Mouse (Mus musculus) CD4-positive, CD25-positive, alpha-beta regulatory T cell, adult 4 months (primary cell): Measurements from ENCODE around the gene Hddc3. TPM values are rescaled to one million over a fixed set of nuclear protein-coding genes. Genes with fewer than 3 reads are reported as not detected.
A peak's percentile ranks its signal among the peaks of the same experiment; 100 is the strongest.
"Not testable (repeated sequence)": the region's sequence is repeated elsewhere in the genome, so short reads cannot be mapped to it uniquely, and the experiment has no call there.

Source experiments
- ATAC-seq: one replicate; pipeline ENCODE4 v1.8.0; 2017
- polyA plus RNA-seq, 2 experiments: library from polyadenylated mRNA; unstranded; fragments of 100-300 nt; shearing (Covaris generic); gene quantifications; one replicate each; pipeline ENCODE4 v1.2.1; 2017

The Hddc3 gene
- polyA plus RNA-seq, 2 experiments from 2014 or later, result 6.9 to 7.2 TPM

DNA sequence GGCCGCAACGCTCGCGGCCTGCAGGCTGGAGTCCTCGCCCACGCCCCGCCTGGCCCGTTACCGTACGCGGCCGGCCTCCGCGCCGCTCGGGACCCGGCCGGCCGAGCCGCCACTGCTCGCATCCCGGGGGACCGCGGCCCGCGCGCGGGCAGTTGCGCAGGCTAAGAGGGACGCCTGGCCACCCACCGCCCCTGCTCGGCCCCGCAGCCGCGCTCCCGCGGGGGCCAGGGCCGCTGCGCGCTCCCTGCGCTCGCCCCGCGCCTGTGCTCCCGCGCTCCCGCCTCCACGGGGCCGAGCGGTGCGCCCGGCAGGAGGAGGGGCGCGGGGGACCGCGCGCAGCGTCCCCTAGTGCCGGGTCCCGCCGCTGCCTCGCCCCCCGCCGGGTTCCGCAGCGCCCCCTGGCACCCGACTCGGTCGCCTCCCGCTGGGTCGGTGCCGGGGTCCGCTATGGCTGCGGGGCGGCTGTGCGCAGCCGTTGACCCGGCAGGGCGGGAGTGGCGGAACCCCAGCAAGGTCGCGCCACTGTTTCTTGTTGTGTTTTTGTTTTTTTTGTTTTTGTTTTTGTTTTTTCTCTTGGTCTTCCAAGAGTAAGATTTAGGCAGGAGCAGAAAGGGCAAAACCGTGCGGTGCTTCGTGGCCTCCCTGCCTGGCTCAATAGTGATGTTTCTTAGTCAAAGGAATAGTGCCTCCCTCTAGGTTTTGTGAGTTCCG lies 28.3 kb downstream of the Hddc3 start, which contains the start of gene Man2a2:
TSS of gene Man2a2 (minus strand) at position 335 of the 711 bp plus-strand sequence.
- peak; percentile 34 for ATAC-seq

DNA sequence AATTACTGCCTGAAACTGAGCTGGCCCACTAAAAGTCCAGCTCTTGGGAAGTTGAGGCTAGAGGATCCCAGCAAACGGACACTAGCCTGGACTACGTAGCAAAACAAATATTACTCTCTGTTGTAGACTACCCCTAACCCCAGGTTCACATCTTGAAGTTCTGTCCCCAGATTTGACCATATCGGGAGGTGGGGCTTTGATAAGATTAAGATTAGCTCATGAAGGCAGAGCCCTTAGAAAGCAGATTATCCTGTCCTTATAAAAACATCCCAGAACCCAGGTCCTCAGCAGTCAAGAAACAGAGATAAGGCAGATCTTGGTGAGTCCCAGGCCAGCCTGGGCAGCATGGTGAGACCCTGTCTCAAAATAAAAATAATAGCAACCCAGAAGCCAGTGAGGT lies 29.3 kb downstream of the Hddc3 start:
- no peak for ATAC-seq

DNA sequence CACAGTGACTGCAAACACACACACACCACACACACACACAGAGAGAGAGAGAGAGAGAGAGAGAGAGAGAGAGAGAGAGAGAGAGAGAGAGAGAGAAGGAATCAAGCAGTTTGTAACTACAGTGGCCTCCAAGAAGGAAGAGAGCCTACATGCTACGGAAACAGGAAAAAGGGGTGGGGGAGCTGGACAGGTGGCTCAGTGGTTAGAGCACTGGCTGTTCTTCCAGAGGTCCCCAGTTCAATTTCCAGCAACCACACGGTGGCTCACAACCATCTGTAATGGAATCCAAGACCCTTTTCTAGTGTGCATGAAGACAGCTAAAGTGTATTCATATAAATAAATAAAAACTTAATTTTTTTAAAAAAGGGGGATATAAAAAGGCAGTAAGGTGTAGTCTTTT lies 29.8 kb downstream of the Hddc3 start:
- no peak for ATAC-seq

DNA sequence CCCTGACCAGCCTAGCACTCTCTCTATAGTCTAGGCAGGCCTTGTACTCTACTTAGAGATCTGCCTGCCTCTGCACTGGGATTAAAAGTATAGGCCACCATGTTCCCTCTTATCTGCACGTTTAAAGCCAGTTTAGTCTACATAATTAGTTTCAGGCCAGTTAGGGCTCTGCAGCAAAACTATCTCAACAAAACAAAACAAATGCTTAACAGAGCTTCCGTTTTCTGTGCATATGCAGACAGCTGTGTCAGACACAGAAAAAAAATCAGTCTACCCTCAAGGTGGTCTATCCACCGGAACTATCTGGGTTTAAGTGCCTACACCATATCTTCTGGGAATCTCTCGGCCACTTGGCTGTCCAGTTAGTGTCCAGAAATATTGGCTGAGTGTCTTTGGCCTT lies 30.4 kb downstream of the Hddc3 start:
- no peak for ATAC-seq

DNA sequence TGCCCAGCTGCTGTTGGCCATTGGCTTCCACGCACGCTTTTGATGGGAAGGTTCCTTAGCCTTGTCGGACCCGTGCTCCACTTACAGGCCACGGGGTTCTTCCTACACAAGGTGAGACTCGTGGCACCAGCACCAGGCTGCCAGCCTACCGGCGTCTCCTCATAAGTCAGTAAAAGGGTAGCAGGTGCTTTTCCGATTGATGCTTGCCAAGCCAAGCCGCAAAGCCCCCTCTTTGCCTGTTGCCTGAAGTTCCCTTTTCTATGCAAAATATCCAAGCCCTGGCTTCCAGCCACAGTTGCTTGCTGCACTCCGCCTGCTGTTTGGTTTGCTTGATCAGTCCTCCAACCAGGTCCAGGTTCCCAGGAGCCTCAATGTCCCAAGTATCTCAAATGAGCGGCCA lies 30.9 kb downstream of the Hddc3 start:
- ATAC-seq, result no peak

DNA sequence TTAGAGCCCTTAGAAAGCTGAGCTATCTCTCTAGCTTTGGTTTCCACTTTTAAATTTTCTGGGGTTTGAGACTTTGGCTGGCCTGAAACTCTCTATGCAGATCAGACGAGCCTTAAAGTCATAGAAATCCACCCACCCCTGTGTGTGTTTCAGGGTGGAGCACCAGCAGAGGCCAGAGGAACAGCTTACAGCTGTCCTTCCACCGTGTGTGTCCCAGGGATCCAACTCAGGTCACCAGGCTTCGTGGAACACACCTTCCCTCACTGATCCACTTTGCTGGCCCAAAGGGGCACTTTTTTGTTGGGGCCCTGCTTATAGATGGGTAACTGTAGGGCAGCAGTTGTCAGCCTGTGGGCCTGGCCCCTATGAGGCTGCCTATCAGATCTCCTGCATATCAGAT lies 31.4 kb downstream of the Hddc3 start:
- ATAC-seq, result no peak

DNA sequence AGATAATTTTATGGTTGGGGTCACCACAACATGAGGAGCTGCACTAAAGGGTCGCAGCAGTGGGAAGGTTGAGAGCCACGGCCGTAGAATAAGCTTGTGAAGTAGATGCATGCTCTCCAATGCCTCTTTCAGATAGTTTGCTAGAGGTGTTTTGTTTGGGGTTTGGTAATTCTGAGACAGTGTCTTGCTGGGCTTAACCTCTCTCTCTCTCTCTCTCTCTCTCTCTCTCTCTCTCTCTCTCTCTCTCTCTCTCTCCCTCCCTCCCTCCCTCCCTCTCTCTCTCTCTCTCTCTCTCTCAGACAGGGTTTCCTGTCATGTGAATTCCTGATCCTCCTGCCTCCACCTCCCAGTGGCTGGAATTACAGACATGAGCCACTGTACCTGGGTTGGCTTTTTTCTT lies 31.8 kb downstream of the Hddc3 start:
- no peak for ATAC-seq

DNA sequence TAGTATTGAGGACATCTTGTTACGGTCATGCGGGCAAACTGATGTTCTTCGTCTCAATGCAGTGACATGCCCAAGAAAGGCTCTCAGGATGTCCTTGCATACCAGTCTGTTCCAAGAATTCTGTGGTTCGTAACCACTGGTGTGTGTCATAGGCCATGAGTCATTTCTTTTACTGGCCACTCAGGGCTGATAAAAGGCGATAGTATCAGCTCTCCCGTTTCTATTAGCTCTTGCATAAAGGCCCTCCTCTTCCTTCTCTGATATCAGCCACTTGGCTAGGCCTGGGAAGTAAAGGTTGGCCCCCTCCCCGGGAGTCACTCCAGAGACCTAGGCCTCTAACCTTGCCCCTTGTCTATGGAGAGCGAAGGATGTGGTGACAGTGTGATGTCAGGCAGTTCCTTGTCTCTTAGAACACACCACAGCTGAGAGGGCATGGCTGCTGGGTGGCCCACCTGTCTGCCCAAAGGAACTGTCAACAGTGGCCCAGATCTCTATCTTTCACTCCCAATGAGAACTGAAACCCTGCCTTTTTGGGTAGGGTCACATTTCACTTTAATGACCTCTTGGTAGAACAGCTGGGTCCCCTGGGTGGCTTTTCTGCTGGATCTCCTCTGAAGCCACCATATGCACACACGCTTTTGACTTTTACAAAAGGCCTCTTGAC lies 32.6 kb downstream of the Hddc3 start:
- no peak for ATAC-seq

DNA sequence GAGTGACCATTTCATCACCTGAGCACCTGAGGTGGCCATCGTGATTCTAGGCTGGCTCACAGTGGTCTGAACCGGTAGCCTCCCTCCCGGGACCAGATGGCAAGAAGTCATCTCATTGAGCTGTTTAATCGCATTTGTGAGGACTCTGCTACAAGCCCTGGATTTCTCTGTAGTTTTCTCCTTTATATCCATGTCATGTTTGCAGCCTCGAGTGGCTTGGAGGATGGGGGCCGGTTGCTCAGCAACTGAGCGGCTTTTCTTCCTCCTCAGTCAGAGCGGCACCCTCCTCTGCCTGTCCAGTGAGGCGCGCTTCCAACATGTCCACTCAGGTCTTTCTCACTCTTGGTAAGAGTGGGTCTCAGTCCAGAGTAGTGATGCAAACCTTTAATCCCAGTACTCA lies 33.3 kb downstream of the Hddc3 start:
- no peak for ATAC-seq

DNA sequence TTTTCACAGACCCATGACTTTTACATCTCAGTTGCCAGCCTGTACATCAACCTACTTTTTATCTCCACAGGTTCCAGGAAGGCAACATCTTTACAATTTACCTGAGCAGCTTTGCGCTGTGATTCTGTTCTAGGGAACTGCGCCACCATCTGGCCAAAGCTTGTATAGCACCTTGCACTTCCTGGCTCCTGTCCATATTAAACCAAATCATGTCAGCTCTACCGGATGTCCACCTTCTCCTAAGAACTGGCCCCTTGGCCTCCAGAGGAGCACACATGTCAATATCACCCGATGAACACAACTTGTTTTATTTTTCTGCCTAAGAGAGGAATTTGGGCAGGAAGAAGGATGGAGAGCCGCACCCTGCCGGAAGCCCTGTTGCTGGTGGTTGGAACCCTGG lies 34.6 kb downstream of the Hddc3 start:
- ATAC-seq, result peak; percentile 79

DNA sequence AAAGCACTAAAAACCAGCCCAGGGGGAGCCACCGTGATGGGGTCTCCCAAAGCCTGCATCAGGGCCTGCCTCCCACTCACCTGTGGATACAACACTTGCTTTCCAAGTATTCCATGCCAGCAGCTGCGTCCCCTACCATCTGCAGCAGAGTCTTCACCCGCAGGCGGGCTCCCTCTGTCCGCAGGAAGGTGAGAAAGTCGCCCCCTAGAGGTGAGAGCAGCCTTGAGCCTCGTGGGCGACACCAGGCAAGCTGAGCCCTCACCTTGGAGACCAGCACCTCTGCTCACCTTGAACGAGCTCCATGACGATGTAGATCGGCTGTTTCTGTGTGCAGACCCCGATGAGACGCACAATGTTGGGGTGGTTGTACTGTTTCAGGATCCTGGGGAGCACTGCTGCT lies 36.6 kb downstream of the Hddc3 start:
- ATAC-seq, result no peak

DNA sequence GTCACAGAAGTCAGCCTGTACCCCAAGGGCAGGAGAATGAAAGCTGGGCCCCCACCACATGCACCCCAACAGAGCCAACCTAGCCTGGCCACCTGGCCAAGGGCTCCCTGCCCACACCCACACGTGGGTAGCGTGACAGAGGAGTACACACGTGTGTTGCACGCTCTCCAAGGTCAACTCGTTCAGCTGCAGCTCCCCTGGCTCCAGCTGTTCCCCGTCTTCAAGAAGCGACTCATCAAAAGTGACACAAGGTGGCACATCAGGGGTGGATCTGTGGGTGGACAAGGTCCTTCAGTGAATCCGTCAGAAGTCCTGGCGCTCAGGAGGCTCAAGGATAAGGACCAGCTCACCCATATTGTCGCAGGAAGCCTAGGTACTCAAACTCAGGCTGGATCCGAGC lies 40.0 kb downstream of the Hddc3 start:
- no peak for ATAC-seq

DNA sequence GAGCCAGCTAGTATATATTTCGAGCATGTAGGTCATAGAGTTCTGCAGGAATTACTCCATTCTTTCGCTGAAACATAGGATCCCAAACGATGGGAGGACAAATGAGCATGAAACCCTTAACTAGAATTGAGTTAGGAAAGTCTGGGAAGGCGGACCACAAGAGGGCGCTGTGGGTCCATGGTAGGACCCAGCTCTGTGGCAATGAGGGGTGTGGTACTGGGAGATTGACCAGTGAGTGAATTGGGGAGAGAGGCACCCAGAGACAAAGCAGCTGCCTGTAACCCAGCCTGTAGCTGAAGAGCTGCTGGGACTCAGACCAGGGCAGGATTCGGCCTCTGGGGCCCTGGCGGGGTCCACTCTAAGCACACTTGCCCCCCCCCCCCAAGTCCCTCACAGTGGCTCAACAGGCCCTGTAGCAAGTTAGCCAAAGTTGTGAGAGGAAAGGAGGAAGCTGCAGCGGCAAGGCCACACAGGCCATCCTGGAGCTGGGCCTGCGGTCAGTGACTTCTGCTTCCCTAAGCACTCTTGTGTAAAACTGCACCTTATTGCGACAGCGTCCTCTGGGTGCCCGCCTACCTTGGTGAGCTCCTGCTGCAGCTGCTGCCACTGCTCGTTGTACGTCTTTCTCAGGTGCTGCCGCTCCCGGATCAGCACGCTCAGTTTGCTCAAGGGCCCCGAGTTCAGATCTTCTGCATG lies 43.5 kb downstream of the Hddc3 start:
- peak; percentile 76 for ATAC-seq

DNA sequence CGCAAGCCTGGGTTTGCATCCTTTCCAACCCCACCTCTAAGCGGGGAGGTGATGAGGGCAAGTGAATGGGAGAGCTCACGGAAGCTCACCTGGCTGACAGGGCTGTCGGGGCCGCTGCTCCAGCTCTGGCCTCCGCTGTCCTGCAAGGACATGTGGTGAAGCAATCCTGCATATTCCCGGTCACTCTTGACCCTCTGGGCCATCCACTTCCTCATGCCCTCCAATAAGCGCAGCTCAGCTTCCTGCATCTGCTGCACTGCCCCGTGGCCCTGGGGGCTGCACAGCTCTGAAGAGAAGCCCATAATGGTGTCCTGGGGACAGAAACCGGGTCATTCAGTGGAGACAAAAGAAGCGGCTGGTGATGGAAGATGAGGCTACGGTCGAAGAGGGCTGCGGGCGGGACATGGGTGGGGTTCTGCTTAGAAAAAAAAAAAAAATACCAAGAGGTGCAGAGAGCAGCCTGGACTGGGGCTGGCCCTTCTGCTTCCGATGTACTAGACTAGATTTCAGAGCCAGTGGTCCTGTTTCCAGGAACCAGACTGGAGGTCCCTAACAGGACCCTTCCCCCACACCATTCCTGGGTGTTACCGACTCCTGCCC lies 44.2 kb downstream of the Hddc3 start:
- no peak for ATAC-seq

DNA sequence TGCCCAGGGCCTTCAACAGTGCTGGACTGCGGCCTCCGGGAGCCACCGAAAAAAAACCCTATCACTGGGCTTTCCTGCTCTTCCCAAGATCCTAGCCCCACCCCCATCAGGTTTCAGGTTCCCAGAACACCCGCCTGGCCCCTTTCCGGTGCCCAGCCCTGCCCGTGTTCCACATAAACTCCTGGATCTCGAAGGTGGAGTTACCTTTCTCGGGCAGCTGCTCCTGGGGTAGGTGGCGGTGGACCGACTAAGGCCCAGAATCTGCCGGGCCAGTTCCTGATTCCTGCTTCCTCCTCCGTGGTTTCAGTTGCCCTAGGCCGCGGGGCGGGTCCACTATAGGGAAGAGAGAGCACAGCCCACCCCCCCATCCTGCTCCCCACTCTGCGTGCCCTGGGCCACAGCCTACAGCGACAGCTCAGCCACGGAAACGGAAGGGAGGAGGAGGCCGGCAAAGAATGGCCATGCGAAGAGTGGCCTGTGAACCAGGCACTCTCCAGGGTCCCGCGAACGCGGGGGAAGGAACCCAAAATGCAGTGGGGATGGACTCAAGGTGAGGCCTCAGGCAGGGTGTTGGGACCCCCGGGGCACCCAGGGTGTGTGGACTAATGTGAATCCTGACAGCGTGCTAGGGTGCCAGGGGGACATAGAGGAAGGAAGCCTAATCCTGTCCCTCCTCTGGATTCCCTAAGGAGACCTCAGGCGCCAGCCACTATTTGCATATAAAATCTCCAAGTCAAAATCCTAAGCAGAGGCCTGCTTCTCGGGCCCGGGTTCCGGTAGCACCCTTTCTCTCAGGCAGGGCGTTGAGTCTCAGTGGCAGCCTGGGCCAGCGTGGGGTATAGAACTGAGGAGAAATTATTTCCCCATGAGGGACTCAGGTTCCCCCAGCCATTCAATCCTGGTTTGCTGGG lies 45.0 kb downstream of the Hddc3 start, which contains the start of gene Fes:
TSS of gene Fes (minus strand) at position 314 of the 911 bp plus-strand sequence.
- no peak for ATAC-seq

DNA sequence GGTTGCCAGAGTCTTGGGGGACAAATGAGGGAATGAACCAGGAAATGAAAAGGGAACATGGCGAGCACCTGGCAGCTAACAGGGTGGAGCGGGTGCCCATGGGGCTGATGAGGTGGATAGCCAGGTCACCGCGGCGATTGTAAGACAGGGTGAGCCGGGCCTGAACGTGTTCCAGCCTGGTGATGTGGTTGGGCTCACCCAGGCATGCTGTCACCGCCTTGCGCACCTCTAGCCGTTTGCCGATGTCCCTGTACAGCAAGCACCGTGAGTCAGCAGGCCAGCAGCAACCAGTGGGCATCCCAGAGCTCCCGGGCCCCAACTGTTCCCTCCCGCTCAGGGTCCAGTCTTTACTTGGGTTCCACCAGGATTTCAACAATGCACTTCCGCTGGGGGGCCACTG lies 49.2 kb downstream of the Hddc3 start:
- no peak for ATAC-seq

DNA sequence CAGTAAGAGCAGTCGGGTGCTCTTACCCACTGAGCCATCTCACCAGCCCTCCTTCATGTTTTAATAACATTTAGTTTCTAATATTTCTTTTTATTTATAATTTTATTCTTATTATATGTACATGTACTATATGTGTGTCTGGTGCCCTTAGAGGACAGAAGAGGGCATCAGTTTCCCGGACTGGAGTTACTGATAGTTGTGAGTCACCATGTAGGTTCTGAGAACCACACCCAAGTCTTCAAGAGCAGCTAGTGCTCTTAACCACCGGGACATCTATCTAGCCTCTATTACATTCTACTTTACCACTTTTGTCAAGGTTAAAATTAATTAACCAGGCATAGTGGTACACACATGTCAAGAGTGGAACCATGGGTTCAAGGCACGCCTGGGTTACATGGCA lies 51.7 kb downstream of the Hddc3 start:
- no peak for ATAC-seq

DNA sequence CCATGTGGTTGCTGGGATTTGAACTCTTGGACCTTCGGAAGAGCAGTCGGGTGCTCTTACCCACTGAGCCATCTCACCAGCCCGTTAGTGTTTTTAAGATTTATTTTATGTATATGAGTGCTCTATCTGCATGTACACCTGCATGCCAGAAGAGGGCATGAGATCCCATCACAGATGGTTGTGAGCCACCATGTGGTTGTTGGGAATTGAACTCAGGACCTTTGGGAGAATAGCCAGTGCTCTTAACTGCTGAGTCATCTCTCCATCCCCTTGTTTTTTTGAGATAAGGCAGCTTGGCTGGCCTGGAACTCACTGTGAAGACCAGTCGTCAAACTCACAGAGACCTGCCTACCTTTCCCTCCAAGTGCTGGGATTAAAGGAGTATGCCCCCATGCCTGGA lies 53.5 kb downstream of the Hddc3 start:
- ATAC-seq, result not testable (repeated sequence)

DNA sequence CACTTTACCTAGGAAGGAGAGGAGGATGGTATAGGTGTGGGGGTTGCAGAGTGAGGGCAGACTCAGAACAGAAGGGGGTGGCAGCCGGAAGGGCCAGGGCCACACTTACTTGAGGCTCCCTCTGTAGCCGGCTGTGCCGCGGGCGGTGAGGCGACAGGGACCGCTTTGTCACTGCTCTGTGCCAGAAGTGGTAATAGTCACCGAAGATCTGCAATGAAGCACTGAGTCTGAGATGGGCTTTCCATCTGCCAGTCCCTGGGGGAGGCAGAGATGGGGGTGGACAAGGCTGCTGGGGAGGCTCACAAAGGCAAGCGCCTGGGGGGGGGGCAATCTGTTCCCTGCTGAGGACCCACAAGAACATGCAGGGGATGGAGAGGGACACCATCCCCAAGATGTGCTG lies 55.1 kb downstream of the Hddc3 start:
- no peak for ATAC-seq

DNA sequence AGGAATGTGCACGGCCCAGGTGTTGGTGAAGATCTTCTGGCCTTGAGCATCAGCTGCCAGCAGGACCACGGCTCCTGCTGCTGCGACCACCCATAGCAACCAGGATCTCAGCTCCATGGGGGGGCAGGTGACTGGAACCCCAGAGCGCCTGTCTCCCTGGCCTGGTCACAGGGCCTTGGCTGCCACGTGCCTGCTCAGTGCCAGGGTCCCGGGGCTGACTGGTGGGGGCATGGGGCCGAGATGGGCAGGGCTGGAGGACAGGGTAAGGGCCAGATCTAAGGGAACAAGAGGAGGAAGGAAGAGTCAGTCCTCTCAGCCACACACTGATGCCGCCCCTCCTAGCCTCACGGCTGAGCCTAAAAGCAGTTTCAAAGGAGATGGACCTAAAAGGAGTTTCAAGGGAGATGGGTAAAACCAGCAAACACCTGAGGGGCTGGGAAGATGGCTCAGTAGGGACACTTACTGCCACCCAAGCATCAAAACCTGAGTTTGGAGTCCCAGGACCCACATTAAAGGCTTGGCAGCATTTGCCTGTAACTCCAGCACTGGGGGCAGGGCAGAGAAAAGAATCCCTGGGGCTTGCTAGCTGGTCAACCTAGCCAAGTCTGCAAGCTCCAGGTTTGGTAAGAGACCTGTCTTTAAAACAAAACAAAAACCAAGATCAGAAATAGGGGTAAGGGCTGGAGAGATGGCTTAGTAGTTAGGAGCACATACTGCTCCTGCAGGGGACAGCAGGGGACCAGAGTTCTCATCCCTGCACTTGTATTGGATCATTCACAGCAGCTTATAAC lies 55.9 kb downstream of the Hddc3 start:
- no peak for ATAC-seq

DNA sequence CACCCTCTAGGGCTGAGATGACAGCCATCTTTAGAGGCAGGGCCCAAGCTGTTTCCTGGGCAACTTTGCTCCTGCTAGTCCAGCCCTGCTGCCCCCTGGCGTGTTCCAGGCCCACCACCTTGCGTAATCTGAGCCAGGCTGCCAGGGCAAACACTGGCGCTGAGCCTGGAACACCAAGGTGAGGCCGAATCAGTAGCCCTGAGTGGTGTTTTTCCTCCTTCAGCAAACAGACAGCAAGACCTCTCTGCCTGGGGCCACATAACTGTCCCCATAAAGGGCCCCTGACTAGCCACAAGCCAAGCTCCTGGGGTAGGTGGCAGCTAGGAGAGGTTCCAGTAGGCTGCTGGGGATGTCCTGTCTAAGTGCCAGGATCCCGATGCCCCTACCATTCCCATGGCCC lies 57.2 kb downstream of the Hddc3 start:
- ATAC-seq, result no peak
